Mouse (Mus musculus) heart, adult 2 months (tissue): Measurements from ENCODE around the gene E130308A19Rik. TPM values are rescaled to one million over a fixed set of nuclear protein-coding genes. Genes with fewer than 3 reads are reported as not detected.

Experiments
- DNase-seq, 2 experiments: peaks; one replicate each; pipeline ENCODE4 v3.0.0; 2021
- H3K27ac ChIP-seq: fragments of 200-600 bp; 2 replicates; pipeline ENCODE4 v1.8.1; 2022
- H3K27me3 ChIP-seq: fragments of 200-500 bp; 2 replicates; pipeline ENCODE4 v1.6.1; 2012; ENCODE audit warnings: mild to moderate bottlenecking, low read length, inconsistent platforms, mixed read lengths; ENCODE audit not compliant: control insufficient read depth, insufficient read depth
- H3K36me3 ChIP-seq: fragments of 200-500 bp; 2 replicates; pipeline ENCODE4 v1.6.1; 2012; ENCODE audit warnings: low read length, inconsistent platforms; ENCODE audit not compliant: control insufficient read depth, insufficient read depth
- H3K4me1 ChIP-seq: fragments of 200-500 bp; 2 replicates; pipeline ENCODE4 v1.6.1; 2011; ENCODE audit warnings: low read length; ENCODE audit not compliant: control insufficient read depth, insufficient read depth
- H3K4me3 ChIP-seq: fragments of 200-600 bp; 2 replicates; pipeline ENCODE4 v1.8.1; 2022
- H3K79me2 ChIP-seq: fragments of 200-500 bp; replicated peaks from 2 replicates; pipeline ENCODE4 v1.6.1; 2012; ENCODE audit warnings: mild to moderate bottlenecking, inconsistent platforms, low read length, moderate library complexity, mixed read lengths; ENCODE audit not compliant: control insufficient read depth, insufficient read depth
- H3K9ac ChIP-seq: fragments of 200-500 bp; 2 replicates; pipeline ENCODE4 v1.6.1; 2012; ENCODE audit warnings: low read depth, mild to moderate bottlenecking, control low read depth, inconsistent platforms, low read length, mixed read lengths
- CTCF ChIP-seq: fragments of 200-600 bp; IDR thresholded peaks from 2 replicates; pipeline ENCODE4 v1.8.1; 2022; ENCODE audit warnings: antibody characterized with exemption, mild to moderate bottlenecking, moderate library complexity
- EP300 ChIP-seq: fragments of 200-500 bp; IDR thresholded peaks from 2 replicates; pipeline ENCODE4 v1.6.1; 2011; ENCODE audit warnings: low read depth, low read length, control low read depth; ENCODE audit not compliant: insufficient read depth
- POLR2A ChIP-seq: fragments of 200-500 bp; IDR thresholded peaks from 2 replicates; pipeline ENCODE4 v1.6.1; 2011; ENCODE audit warnings: mild to moderate bottlenecking, low read depth, low read length, control low read depth; ENCODE audit not compliant: insufficient read depth
- WGBS: fragments of 180-500 bp; shearing (Covaris S2); methylation state at CpG from one replicate; pipeline ENCODE4 v1.1.7; 2018; 5-methylcytosine and 5-hydroxymethylcytosine counted together
- intact Hi-C: fragments of 180-260 bp; cut with DNase I; formaldehyde crosslinking; loops from one replicate; pipeline ENCODE4 v1.15.1; 2025
- long read RNA-seq: library from polyadenylated mRNA; stranded (forward); transcript quantifications from one replicate; pipeline ENCODE4 v2.0.0, GENCODE M21; 2021
- polyA plus RNA-seq: library from polyadenylated mRNA; depleted of rRNA; stranded (reverse); fragments of >200 nt; gene quantifications from 2 replicates; pipeline ENCODE4 v1.2.3, GENCODE M21; 2012; rRNA removed
- total RNA-seq, 2 experiments: library from RNA; stranded (reverse); gene quantifications; 2 replicates each; pipeline ENCODE4 v1.2.3; 2021

The E130308A19Rik gene
- 1 to 10 TPM; 6.5 to 7.2 TPM for total RNA-seq
- polyA plus RNA-seq = 3.8 and 5.6 TPM in 2 replicates
- long read RNA-seq, full-length matches to known transcripts = 1 of 1 reads
- long read RNA-seq, partial matches to known transcripts = 0 of 1 reads
- long read RNA-seq, other reads (novel, unspliced or antisense) = 0 of 1 reads

- DNase-seq = peak; percentile 84 to 88
- Histone ChIP-seq H3K4me3 (peak within 1 kb of the TSS; percentile 85), H3K36me3 (no peaks in the 10 kb centered on the region; the same call in 1 of the 2 replicates), H3K27ac (peak within 1 kb of the TSS; percentile 73), H3K79me2 (no peaks in the 10 kb centered on the region; the same call in 1 of the 2 replicates), H3K4me1 (no peaks in the 10 kb centered on the region), H3K9ac (peak within 1 kb of the TSS; percentile 94), H3K27me3 (no peaks in the 10 kb centered on the region)
- WGBS = under 1% methylated on average over 102 of the region's 120 CpGs
- intact Hi-C loops = loop anchor here (1.0 to 5.0 kb wide), 2 partner anchors 157 to 246 kb away; no protein-coding TSS in a partner anchor
- TF ChIP-seq POLR2A = peak; percentile 54; the same call in 1 of the 2 replicates
- TF ChIP-seq CTCF = peak; percentile 43
- no peak for TF ChIP-seq EP300
Measured at GRCm38 (mm10) chr4:59625998-59626910, at the start of gene E130308A19Rik. Gene E130308A19Rik (plus strand): TSS chr4:59626211.

- peak in 1 of 2 experiments; percentile 28 for DNase-seq
- TF ChIP-seq CTCF (no peak), EP300 (no peak), POLR2A (no peak)
- peaks cover 3% of the 10 kb centered on the region; the same call in 1 of the 2 replicates for H3K36me3 ChIP-seq
Measured at GRCm38 (mm10) chr4:59580495-59581281, 45.3 kb upstream of the E130308A19Rik start.

GRCm38 (mm10) chr4:59581314-59582185, 44.5 kb upstream of the E130308A19Rik start, which contains the start of gene Hsdl2:
Gene Hsdl2 (plus strand): TSS chr4:59581563.
- peaks cover 8% of the 10 kb centered on the region for H3K36me3 ChIP-seq
- H3K4me3 ChIP-seq = peak within 1 kb of the TSS; percentile 83
- WGBS = under 1% methylated on average over 61 of the region's 61 CpGs
- no peaks in the 10 kb centered on the region for H3K27me3 ChIP-seq
- DNase-seq = peak; percentile 96 to 98
- TF ChIP-seq CTCF = no peak
- peak; percentile 93 for TF ChIP-seq POLR2A
- no peak for TF ChIP-seq EP300
- H3K9ac ChIP-seq = peak within 1 kb of the TSS; percentile 78
- intact Hi-C loops = loop anchor here (2.0 kb wide), 1 partner anchor 33 kb away; the partner anchor contains the start of gene Ptbp3
- no peaks in the 10 kb centered on the region; the same call in 1 of the 2 replicates for H3K4me1 ChIP-seq
- peak within 1 kb of the TSS; percentile 90 for H3K27ac ChIP-seq
- H3K79me2 ChIP-seq = no peaks in the 10 kb centered on the region

More at GRCm38 (mm10) chr4:59580495-59581281, 45.3 kb upstream of the E130308A19Rik start:
- H3K27ac ChIP-seq = peak overlapping the region; percentile 90
- no peaks in the 10 kb centered on the region; the same call in 1 of the 2 replicates for H3K4me1 ChIP-seq
- peak overlapping the region; percentile 83 for H3K4me3 ChIP-seq
- WGBS = under 1% methylated on average over 23 of the region's 23 CpGs
- intact Hi-C loops = loop anchor here (2.0 kb wide), 1 partner anchor 32 kb away; the partner anchor contains the start of gene Ptbp3
- no peaks in the 10 kb centered on the region for H3K79me2 ChIP-seq
- peak overlapping the region; percentile 72 for H3K9ac ChIP-seq
- no peaks in the 10 kb centered on the region for H3K27me3 ChIP-seq

- Histone ChIP-seq H3K4me1 (no peaks in the 10 kb centered on the region; the same call in none of the 2 replicates), H3K4me3 (peak overlapping the region; percentile 83), H3K27me3 (no peaks in the 10 kb centered on the region), H3K36me3 (peaks cover 13% of the 10 kb centered on the region), H3K27ac (peak overlapping the region; percentile 90), H3K79me2 (no peaks in the 10 kb centered on the region), H3K9ac (peak overlapping the region; percentile 59)
- WGBS = 24% methylated on average over 6 of the region's 6 CpGs
- DNase-seq = no peak
- intact Hi-C loops = no loop called here
- TF ChIP-seq CTCF = no peak
- TF ChIP-seq EP300 = no peak
- TF ChIP-seq POLR2A = no peak
Measured at GRCm38 (mm10) chr4:59582186-59582585, 43.8 kb upstream of the E130308A19Rik start.

- Histone ChIP-seq H3K27ac (peak overlapping the region; percentile 90), H3K4me3 (no peak overlapping the region), H3K36me3 (peaks cover 13% of the 10 kb centered on the region), H3K4me1 (no peaks in the 10 kb centered on the region; the same call in none of the 2 replicates), H3K27me3 (no peaks in the 10 kb centered on the region), H3K79me2 (no peaks in the 10 kb centered on the region; the same call in 1 of the 2 replicates), H3K9ac (no peak overlapping the region)
- DNase-seq = peak; percentile 34 to 68
- WGBS = 63% methylated on average over 5 of the region's 5 CpGs
- intact Hi-C loops = no loop called here
- no peak for TF ChIP-seq CTCF
- TF ChIP-seq EP300 = peak; percentile 61; the same call in 1 of the 2 replicates
- TF ChIP-seq POLR2A = no peak
Measured at GRCm38 (mm10) chr4:59585097-59585496, 40.9 kb upstream of the E130308A19Rik start.
